Mouse (Mus musculus): ENCODE measurements around the gene Srrd. TPM values are rescaled to one million over a fixed set of nuclear protein-coding genes. Genes with fewer than 3 reads are reported as not detected.
A peak's percentile ranks its signal among the peaks of the same experiment; 100 is the strongest.

Gene Srrd
- polyA plus RNA-seq, 1 experiment: 19.0 TPM

- H3K27me3 ChIP-seq (ENCODE audit: control insufficient read depth, insufficient read depth, insufficient read length): no peaks in the 10 kb centered on the region
- H3K4me3 ChIP-seq: no peak overlapping the region
- H3K79me2 ChIP-seq (ENCODE audit: control insufficient read depth, insufficient read depth): no peaks in the 10 kb centered on the region
- no peak overlapping the region for H3K4me2 ChIP-seq (ENCODE audit: low read depth)
- TF ChIP-seq MAX (IDR thresholded peaks at IDR 0.05; ENCODE audit: low read depth): no peak
- TF ChIP-seq TCF12 (IDR thresholded peaks at IDR 0.05; ENCODE audit: insufficient read depth, poor library complexity, severe bottlenecking): no peak
- TF ChIP-seq POLR2AphosphoS2 (IDR thresholded peaks at IDR 0.05; ENCODE audit: insufficient read length, low read depth): no peak
- no peak for TF ChIP-seq MYOD1 (IDR thresholded peaks at IDR 0.05; ENCODE audit: control insufficient read depth in 1 of 3, insufficient read length in 2 of 3, low read depth in 2 of 3)
- H3ac ChIP-seq (ENCODE audit: control insufficient read depth, insufficient read length): no peak overlapping the region
- H3K36me3 ChIP-seq (ENCODE audit: control insufficient read depth, insufficient read depth): peaks cover 3% of the 10 kb centered on the region
Measured at GRCm38 (mm10) chr5:112378716-112379115, 35.9 kb upstream of the Srrd start.

GRCm38 (mm10) chr5:112377380-112377779 lies 34.5 kb upstream of the Srrd start:
- Histone ChIP-seq H3K4me3 (no peak overlapping the region), H3K79me2 (ENCODE audit: control insufficient read depth, insufficient read depth) (no peaks in the 10 kb centered on the region), H3ac (ENCODE audit: control insufficient read depth, insufficient read length) (no peak overlapping the region), H3K4me2 (ENCODE audit: low read depth) (no peak overlapping the region), H3K36me3 (ENCODE audit: control insufficient read depth, insufficient read depth) (peaks cover 3% of the 10 kb centered on the region), H3K27me3 (ENCODE audit: control insufficient read depth, insufficient read depth, insufficient read length) (no peaks in the 10 kb centered on the region)
- TF ChIP-seq E2F4 (IDR thresholded peaks at IDR 0.05; ENCODE audit: insufficient read depth): no peak
- TF ChIP-seq POLR2AphosphoS2 (IDR thresholded peaks at IDR 0.05; ENCODE audit: insufficient read length, low read depth): no peak
- TF ChIP-seq TCF3 (IDR thresholded peaks at IDR 0.05; ENCODE audit: insufficient read length, low read depth): no peak
- TF ChIP-seq CEBPB (IDR thresholded peaks at IDR 0.05; ENCODE audit: insufficient read depth, poor library complexity, severe bottlenecking): no peak
- TF ChIP-seq POLR2A (IDR thresholded peaks at IDR 0.05; ENCODE audit: insufficient read length, low read depth): no peak

- H3K36me3 ChIP-seq (ENCODE audit: control insufficient read depth, insufficient read depth): peaks cover 3% of the 10 kb centered on the region
Measured at GRCm38 (mm10) chr5:112376111-112376510, 33.3 kb upstream of the Srrd start.

GRCm38 (mm10) chr5:112371933-112372332 lies 29.1 kb upstream of the Srrd start:
- no peak overlapping the region for H3K4me3 ChIP-seq
- peaks cover 3% of the 10 kb centered on the region for H3K36me3 ChIP-seq (ENCODE audit: control insufficient read depth, insufficient read depth)
- no peaks in the 10 kb centered on the region for H3K27me3 ChIP-seq (ENCODE audit: control insufficient read depth, insufficient read depth, insufficient read length)
- H3K4me2 ChIP-seq (ENCODE audit: low read depth): no peak overlapping the region
- TF ChIP-seq MYOD1 (IDR thresholded peaks at IDR 0.05; ENCODE audit: control insufficient read depth in 1 of 3, insufficient read length in 2 of 3, low read depth in 2 of 3): no peak
- no peak for TF ChIP-seq TCF12 (IDR thresholded peaks at IDR 0.05; ENCODE audit: insufficient read depth, poor library complexity, severe bottlenecking)
- no peak for TF ChIP-seq POLR2A (IDR thresholded peaks at IDR 0.05; ENCODE audit: insufficient read length, low read depth)
- no peak for TF ChIP-seq MAX (IDR thresholded peaks at IDR 0.05; ENCODE audit: low read depth)
- TF ChIP-seq TCF3 (IDR thresholded peaks at IDR 0.05; ENCODE audit: insufficient read length, low read depth): no peak
- TF ChIP-seq POLR2AphosphoS2 (IDR thresholded peaks at IDR 0.05; ENCODE audit: insufficient read length, low read depth): no peak
- no peak for TF ChIP-seq MYOG (IDR thresholded peaks at IDR 0.05; ENCODE audit: control insufficient read depth in 1 of 3, insufficient read depth in 1 of 3, insufficient read length in 2 of 3, low read depth in 2 of 3)
- TF ChIP-seq REST (IDR thresholded peaks at IDR 0.05; ENCODE audit: insufficient read depth, insufficient read length): no peak
- TF ChIP-seq USF1 (IDR thresholded peaks at IDR 0.05; ENCODE audit: low read depth): no peak
- TF ChIP-seq E2F4 (IDR thresholded peaks at IDR 0.05; ENCODE audit: insufficient read depth): no peak
- no peak for TF ChIP-seq CEBPB (IDR thresholded peaks at IDR 0.05; ENCODE audit: insufficient read depth, poor library complexity, severe bottlenecking)
- no peak for TF ChIP-seq SRF (IDR thresholded peaks at IDR 0.05; ENCODE audit: control insufficient read depth, insufficient read length, low read depth)
- H3ac ChIP-seq (ENCODE audit: control insufficient read depth, insufficient read length): no peak overlapping the region
- H3K79me2 ChIP-seq (ENCODE audit: control insufficient read depth, insufficient read depth): no peaks in the 10 kb centered on the region

More at GRCm38 (mm10) chr5:112376111-112376510, 33.3 kb upstream of the Srrd start:
- TF ChIP-seq MYOD1 (IDR thresholded peaks at IDR 0.05; ENCODE audit: control insufficient read depth in 1 of 3, insufficient read length in 2 of 3, low read depth in 2 of 3) (peak in 2 of 3 experiments; percentile 22 to 73), TCF12 (IDR thresholded peaks at IDR 0.05; ENCODE audit: insufficient read depth, poor library complexity, severe bottlenecking) (no peak), MYOG (IDR thresholded peaks at IDR 0.05; ENCODE audit: control insufficient read depth in 1 of 3, insufficient read depth in 1 of 3, insufficient read length in 2 of 3, low read depth in 2 of 3) (peak in 1 of 3 experiments; percentile 79)
- H3K4me3 ChIP-seq: no peak overlapping the region
- H3ac ChIP-seq (ENCODE audit: control insufficient read depth, insufficient read length): no peak overlapping the region
- H3K4me2 ChIP-seq (ENCODE audit: low read depth): no peak overlapping the region
- H3K79me2 ChIP-seq (ENCODE audit: control insufficient read depth, insufficient read depth): no peaks in the 10 kb centered on the region
- H3K27me3 ChIP-seq (ENCODE audit: control insufficient read depth, insufficient read depth, insufficient read length): no peaks in the 10 kb centered on the region

GRCm38 (mm10) chr5:112370236-112370813 lies 27.5 kb upstream of the Srrd start:
- Histone ChIP-seq H3K4me3 (no peak overlapping the region), H3K27me3 (ENCODE audit: control insufficient read depth, insufficient read depth, insufficient read length) (no peaks in the 10 kb centered on the region), H3K36me3 (ENCODE audit: control insufficient read depth, insufficient read depth) (peaks cover 3% of the 10 kb centered on the region), H3K79me2 (ENCODE audit: control insufficient read depth, insufficient read depth) (no peaks in the 10 kb centered on the region), H3ac (ENCODE audit: control insufficient read depth, insufficient read length) (no peak overlapping the region), H3K4me2 (ENCODE audit: low read depth) (no peak overlapping the region)
- no peak for TF ChIP-seq POLR2A (IDR thresholded peaks at IDR 0.05; ENCODE audit: insufficient read length, low read depth)
- no peak for TF ChIP-seq POLR2AphosphoS2 (IDR thresholded peaks at IDR 0.05; ENCODE audit: insufficient read length, low read depth)
- TF ChIP-seq REST (IDR thresholded peaks at IDR 0.05; ENCODE audit: insufficient read depth, insufficient read length): no peak
- no peak for TF ChIP-seq E2F4 (IDR thresholded peaks at IDR 0.05; ENCODE audit: insufficient read depth)
- no peak for TF ChIP-seq SRF (IDR thresholded peaks at IDR 0.05; ENCODE audit: control insufficient read depth, insufficient read length, low read depth)
- TF ChIP-seq USF1 (IDR thresholded peaks at IDR 0.05; ENCODE audit: low read depth): no peak
- no peak for TF ChIP-seq TCF3 (IDR thresholded peaks at IDR 0.05; ENCODE audit: insufficient read length, low read depth)
- no peak for TF ChIP-seq TCF12 (IDR thresholded peaks at IDR 0.05; ENCODE audit: insufficient read depth, poor library complexity, severe bottlenecking)
- TF ChIP-seq MYOG (IDR thresholded peaks at IDR 0.05; ENCODE audit: control insufficient read depth in 1 of 3, insufficient read depth in 1 of 3, insufficient read length in 2 of 3, low read depth in 2 of 3): no peak
- no peak for TF ChIP-seq MYOD1 (IDR thresholded peaks at IDR 0.05; ENCODE audit: control insufficient read depth in 1 of 3, insufficient read length in 2 of 3, low read depth in 2 of 3)
- TF ChIP-seq CEBPB (IDR thresholded peaks at IDR 0.05; ENCODE audit: insufficient read depth, poor library complexity, severe bottlenecking): no peak

Data from myocyte (in vitro differentiated cells).